Comparison of ENCODE assay signal across 10 mouse cellular contexts in genomic region chr8:85559966-85560365, GRCm38 (mm10).
"Had no signal": no experiment of that assay in that cellular context is flagged by ENCODE, and none has a peak within 500 bp of the region (broad histone marks: within the 10 kb centered on the region; RNA-seq: fewer than 3 reads in every experiment).

No protein-coding gene starts in this region.

- ATAC-seq: lung, postnatal 0 days; midbrain, embryonic 13.5 days; midbrain, embryonic 16.5 days had no signal

- DNase-seq: kidney, adult 18-20 months; kidney, postnatal 25 days; layer of hippocampus, adult 9-11 months; liver, embryonic 13.5 days; lung, embryonic 14.5 days; thymus, adult 18-20 months; thymus, postnatal 36 days had no signal
